Mouse (Mus musculus) stomach, postnatal 0 days (tissue): ENCODE results near the gene Sigmar1.
"Not testable (repeated sequence)": the region's sequence is repeated elsewhere in the genome, so short reads cannot be mapped to it uniquely, and the experiment has no call there.

Source experiments
- CTCF ChIP-seq: IDR thresholded peaks from 2 replicates; pipeline ENCODE4 v1.5.1; 2016; ENCODE audit warnings: antibody characterized with exemption, low read depth, mild to moderate bottlenecking, moderate library complexity
- EP300 ChIP-seq: optimal IDR thresholded peaks from 2 replicates; pipeline ENCODE3; 2016; ENCODE audit warnings: antibody characterized with exemption

DNA sequence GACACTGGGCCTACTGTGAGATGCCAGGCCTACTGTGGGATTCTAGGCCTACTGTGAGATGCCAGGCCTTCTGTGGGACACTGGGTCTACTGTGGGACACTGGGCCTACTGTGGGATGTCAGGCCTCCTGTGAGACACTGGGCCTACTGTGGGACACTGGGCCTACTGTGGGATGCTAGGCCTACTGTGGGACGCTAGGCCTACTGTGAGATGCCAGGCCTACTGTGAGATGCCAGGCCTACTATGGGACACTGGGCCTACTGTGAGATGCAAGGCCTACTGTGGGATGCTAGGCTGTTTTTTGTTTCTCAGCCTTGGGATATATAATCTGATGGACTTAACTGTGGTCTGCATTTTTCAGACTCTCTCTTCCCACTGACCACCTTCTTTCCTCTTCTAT lies 19.9 kb upstream of the Sigmar1 start:
- TF ChIP-seq CTCF, EP300: not testable (repeated sequence)
